Mouse (Mus musculus): ENCODE results near the gene Tmem59l. TPM values are rescaled to one million over a fixed set of nuclear protein-coding genes. Genes with fewer than 3 reads are reported as not detected.

Gene Tmem59l
- polyA plus RNA-seq, 1 experiment, result not detected

GRCm38 (mm10) chr8:70477269-70477982 is 9.7 kb downstream of the Tmem59l start:
- no peak for TF ChIP-seq GATA1 (IDR thresholded peaks at IDR 0.05; ENCODE audit: low read length)

GRCm38 (mm10) chr8:70476333-70477268 is 10.6 kb downstream of the Tmem59l start, which contains the start of gene Klhl26:
Gene Klhl26, minus strand, starts transcription at chr8:70476968.
- no peak for TF ChIP-seq GATA1 (IDR thresholded peaks at IDR 0.05; ENCODE audit: low read length)

GRCm38 (mm10) chr8:70471856-70472255 is 15.3 kb downstream of the Tmem59l start:
- no peak for TF ChIP-seq GATA1 (IDR thresholded peaks at IDR 0.05; ENCODE audit: low read length)

GRCm38 (mm10) chr8:70469938-70470337 is 17.2 kb downstream of the Tmem59l start:
- no peak for TF ChIP-seq GATA1 (IDR thresholded peaks at IDR 0.05; ENCODE audit: low read length)

GRCm38 (mm10) chr8:70469295-70469916 is 17.8 kb downstream of the Tmem59l start:
- no peak for TF ChIP-seq GATA1 (IDR thresholded peaks at IDR 0.05; ENCODE audit: low read length)

- no peak for TF ChIP-seq GATA1 (IDR thresholded peaks at IDR 0.05; ENCODE audit: low read length)
Observed at GRCm38 (mm10) chr8:70468733-70469132, 18.4 kb downstream of the Tmem59l start.

GRCm38 (mm10) chr8:70467907-70468306 is 19.3 kb downstream of the Tmem59l start:
- no peak for TF ChIP-seq GATA1 (IDR thresholded peaks at IDR 0.05; ENCODE audit: low read length)

GRCm38 (mm10) chr8:70467229-70467725 is 19.9 kb downstream of the Tmem59l start:
- no peak for TF ChIP-seq GATA1 (IDR thresholded peaks at IDR 0.05; ENCODE audit: low read length)

- no peak for TF ChIP-seq GATA1 (IDR thresholded peaks at IDR 0.05; ENCODE audit: low read length)
Observed at GRCm38 (mm10) chr8:70466771-70467170, 20.4 kb downstream of the Tmem59l start.

- no peak for TF ChIP-seq GATA1 (IDR thresholded peaks at IDR 0.05; ENCODE audit: low read length)
Observed at GRCm38 (mm10) chr8:70466305-70466704, 20.9 kb downstream of the Tmem59l start.

- no peak for TF ChIP-seq GATA1 (IDR thresholded peaks at IDR 0.05; ENCODE audit: low read length)
Observed at GRCm38 (mm10) chr8:70465701-70466100, 21.5 kb downstream of the Tmem59l start.

GRCm38 (mm10) chr8:70464162-70464561 is 23.0 kb downstream of the Tmem59l start:
- TF ChIP-seq GATA1 (IDR thresholded peaks at IDR 0.05; ENCODE audit: low read length), result no peak

GRCm38 (mm10) chr8:70463306-70463705 is 23.9 kb downstream of the Tmem59l start:
- no peak for TF ChIP-seq GATA1 (IDR thresholded peaks at IDR 0.05; ENCODE audit: low read length)

GRCm38 (mm10) chr8:70462516-70462813 is 24.7 kb downstream of the Tmem59l start:
- TF ChIP-seq GATA1 (IDR thresholded peaks at IDR 0.05; ENCODE audit: low read length), result no peak

GRCm38 (mm10) chr8:70461765-70462515 is 25.2 kb downstream of the Tmem59l start:
- no peak for TF ChIP-seq GATA1 (IDR thresholded peaks at IDR 0.05; ENCODE audit: low read length)

Measured in G1E-ER4 (cell line).